Mouse (Mus musculus) ovary, adult 18-20 months (tissue): ENCODE data around the gene Mthfs.
"Not testable (repeated sequence)": the region's sequence is repeated elsewhere in the genome, so short reads cannot be mapped to it uniquely, and the experiment has no call there.

Experiments used
- DNase-seq: peaks from one replicate; pipeline ENCODE4 v3.0.0; 2022; ENCODE audit warnings: low spot score, mixed read lengths

Gene Mthfs

GRCm38 (mm10) chr9:89240516-89241019 is 30.1 kb downstream of the Mthfs start:
- not testable (repeated sequence) for DNase-seq

GRCm38 (mm10) chr9:89253400-89253799 is 42.9 kb downstream of the Mthfs start:
- DNase-seq: no peak

GRCm38 (mm10) chr9:89256556-89257335 is 46.3 kb downstream of the Mthfs start:
- no peak for DNase-seq

GRCm38 (mm10) chr9:89263968-89264367 is 53.5 kb downstream of the Mthfs start:
- no peak for DNase-seq

- no peak for DNase-seq
These were observed 54.1 kb downstream of the Mthfs start for GRCm38 (mm10) chr9:89264571-89264970.

- no peak for DNase-seq
These were observed 56.6 kb downstream of the Mthfs start for GRCm38 (mm10) chr9:89267093-89267492.

- DNase-seq: no peak
These were observed 57.1 kb downstream of the Mthfs start for GRCm38 (mm10) chr9:89267572-89267971.

GRCm38 (mm10) chr9:89270376-89270775 is 59.9 kb downstream of the Mthfs start:
- no peak for DNase-seq

GRCm38 (mm10) chr9:89273766-89274165 is 63.3 kb downstream of the Mthfs start:
- no peak for DNase-seq

- no peak for DNase-seq
These were observed 67.7 kb downstream of the Mthfs start for GRCm38 (mm10) chr9:89278207-89278606.

GRCm38 (mm10) chr9:89282374-89283068 is 72.0 kb downstream of the Mthfs start:
- DNase-seq: no peak

- no peak for DNase-seq
These were observed 77.6 kb downstream of the Mthfs start for GRCm38 (mm10) chr9:89288037-89288436.

- no peak for DNase-seq
These were observed 82.9 kb downstream of the Mthfs start for GRCm38 (mm10) chr9:89293364-89293763.

- no peak for DNase-seq
These were observed 83.6 kb downstream of the Mthfs start for GRCm38 (mm10) chr9:89294121-89294520.

- no peak for DNase-seq
These were observed 95.2 kb downstream of the Mthfs start for GRCm38 (mm10) chr9:89305637-89306036.

- no peak for DNase-seq
These were observed 98.1 kb downstream of the Mthfs start for GRCm38 (mm10) chr9:89308357-89309194.

- no peak for DNase-seq
These were observed 98.7 kb downstream of the Mthfs start for GRCm38 (mm10) chr9:89309195-89309535.

- no peak for DNase-seq
These were observed 101.2 kb downstream of the Mthfs start for GRCm38 (mm10) chr9:89311649-89312048.

GRCm38 (mm10) chr9:89373731-89374130 is 163.3 kb downstream of the Mthfs start:
- no peak for DNase-seq

- no peak for DNase-seq
These were observed 164.2 kb downstream of the Mthfs start for GRCm38 (mm10) chr9:89374650-89375049.

GRCm38 (mm10) chr9:89403031-89403430 is 192.6 kb downstream of the Mthfs start:
- DNase-seq: no peak
